Mouse (Mus musculus) right cerebral cortex, adult 2 months (tissue): Measurements from ENCODE around the gene Lypla2.
A peak's percentile ranks its signal among the peaks of the same experiment; 100 is the strongest.
"Not testable (repeated sequence)": the region's sequence is repeated elsewhere in the genome, so short reads cannot be mapped to it uniquely, and the experiment has no call there.

Experiments
- DNase-seq, 2 experiments: peaks; one replicate each; pipeline ENCODE4 v3.0.0; 2021 to 2022; ENCODE audit warnings: low spot score in 2 of 2

The Lypla2 gene

DNA sequence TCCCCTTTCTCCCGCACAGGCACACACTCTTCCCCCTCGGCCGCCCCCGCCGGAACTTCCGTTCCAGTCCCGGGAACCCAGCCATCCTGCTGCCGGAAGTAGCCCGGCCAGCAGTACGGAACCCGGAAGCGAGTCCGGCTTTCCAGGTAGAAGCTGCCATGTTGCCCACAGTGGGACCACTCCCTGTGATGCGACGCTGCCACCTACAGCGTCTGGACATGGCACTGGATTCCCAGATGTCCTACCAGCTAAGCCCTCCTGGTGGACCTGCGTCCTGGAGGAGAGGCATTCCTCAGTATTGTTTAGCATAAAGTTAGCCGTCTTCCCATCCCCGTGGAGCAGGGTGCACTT lies at the start of gene Lypla2:
Lypla2 (minus strand) TSS at position 71 of the 351 bp plus-strand sequence.
- peak; percentile 90 to 92 for DNase-seq

DNA sequence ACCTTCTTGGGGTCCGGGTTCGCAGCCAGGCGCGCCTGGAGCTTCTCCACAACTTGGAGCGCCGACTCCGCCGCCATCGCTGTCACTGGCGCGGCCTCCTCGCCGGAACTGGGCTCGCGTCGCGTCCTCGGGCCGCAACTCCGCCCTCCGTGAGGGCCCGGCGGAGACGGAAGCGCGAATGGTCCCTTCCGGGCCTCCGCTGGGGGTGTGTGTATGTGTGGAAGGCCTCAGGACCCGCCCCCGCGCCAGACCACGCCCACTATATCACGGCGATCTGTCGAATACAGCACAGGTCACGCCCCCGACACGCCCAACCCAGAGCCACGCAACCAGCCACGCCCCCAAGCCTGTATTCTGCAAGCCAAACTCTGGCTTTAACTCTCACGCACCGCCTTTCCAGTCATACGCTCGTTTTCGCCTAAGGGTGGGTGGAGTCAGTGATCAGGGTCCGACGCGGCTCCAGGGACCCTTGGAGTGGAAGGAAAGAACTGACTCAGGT lies 49.2 kb upstream of the Lypla2 start, which contains the start of gene Eloa:
Eloa (minus strand) TSS at position 215 of the 499 bp plus-strand sequence.
- DNase-seq, result peak; percentile 99 to 100

DNA sequence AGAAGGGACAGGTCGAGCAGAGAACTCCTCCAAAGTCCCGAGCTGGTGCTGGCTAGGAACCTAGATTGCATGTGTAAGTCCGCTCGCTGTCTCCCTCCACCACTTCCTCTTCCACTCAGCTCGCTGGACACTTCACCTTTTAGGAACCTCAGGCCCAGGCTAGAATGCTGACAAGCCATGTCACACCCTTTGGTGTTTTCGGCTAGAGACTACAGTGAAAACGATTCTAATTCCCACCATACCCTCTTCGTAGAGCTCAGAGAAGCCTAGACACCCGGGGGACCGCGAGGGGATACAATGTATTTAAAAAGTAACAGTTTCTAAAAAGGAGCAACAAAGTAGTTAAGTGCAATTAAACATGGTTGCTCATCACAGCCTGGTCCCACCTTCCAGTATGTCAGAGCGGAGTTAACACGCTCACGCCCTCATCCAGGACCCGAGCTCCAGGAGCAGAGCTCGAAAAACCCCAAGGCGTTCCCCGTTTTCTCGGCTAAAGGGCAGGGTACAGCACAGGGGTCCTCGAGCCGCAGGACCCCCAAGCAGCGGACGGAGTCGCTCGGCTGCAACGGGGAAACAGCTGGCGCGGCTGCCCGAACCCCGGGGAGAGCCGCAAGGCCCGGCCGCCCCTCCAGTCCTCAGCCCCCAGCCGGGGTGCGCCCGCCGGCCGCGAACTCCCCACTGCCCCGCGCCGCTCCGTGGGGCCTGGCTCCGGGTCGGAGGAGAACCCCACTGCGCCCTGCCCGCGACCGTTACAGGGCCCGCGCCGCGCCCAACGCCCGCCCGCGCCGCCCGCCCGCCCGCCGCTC lies 48.5 kb upstream of the Lypla2 start:
- peak in 1 of 2 experiments; percentile 13 for DNase-seq

DNA sequence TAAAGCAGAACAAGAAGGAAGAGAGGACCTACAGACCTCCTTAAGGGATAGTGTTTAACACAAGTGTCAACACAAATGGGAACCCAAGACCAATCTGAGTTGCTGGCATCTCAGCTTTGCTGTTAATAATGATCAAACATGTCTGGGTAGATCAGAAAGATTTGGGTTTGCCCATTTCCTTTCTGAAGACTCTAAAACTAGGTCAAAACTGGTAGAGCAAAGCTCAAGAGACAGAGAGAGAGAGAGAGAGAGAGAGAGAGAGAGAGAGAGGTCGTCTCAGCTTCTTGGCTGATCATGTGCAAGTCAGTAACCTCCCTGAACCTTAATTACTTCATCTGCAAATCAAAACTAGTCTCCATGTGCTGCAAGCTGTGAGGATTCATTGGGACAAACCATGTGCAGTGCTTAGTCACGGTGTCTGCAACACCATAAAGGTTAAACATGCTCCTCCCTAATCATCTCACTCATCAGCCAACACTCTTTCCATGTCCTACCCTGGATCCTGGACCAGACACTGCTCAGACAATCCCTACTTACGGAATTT lies 43.7 kb upstream of the Lypla2 start:
- DNase-seq, result no peak

DNA sequence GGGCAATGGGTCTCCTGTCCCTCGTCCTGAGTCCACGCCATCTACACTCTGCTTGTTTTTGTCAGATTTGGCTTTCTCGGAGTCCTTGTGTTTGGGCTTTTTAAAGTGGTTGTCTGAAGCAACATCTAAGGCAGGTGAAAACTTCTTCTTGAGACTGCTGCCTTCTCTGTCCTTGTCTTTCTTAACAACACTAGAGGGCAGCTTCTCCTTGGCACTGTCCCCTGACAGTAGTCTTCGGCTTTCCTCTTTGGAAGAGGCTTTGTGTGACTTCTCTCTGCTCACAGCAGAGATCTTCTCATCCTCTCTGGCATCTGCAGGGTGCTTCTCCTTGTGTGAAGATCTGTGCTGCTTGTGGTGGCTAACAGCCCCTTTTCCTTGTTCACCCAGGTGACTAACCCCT lies 38.2 kb upstream of the Lypla2 start:
- DNase-seq, result no peak

DNA sequence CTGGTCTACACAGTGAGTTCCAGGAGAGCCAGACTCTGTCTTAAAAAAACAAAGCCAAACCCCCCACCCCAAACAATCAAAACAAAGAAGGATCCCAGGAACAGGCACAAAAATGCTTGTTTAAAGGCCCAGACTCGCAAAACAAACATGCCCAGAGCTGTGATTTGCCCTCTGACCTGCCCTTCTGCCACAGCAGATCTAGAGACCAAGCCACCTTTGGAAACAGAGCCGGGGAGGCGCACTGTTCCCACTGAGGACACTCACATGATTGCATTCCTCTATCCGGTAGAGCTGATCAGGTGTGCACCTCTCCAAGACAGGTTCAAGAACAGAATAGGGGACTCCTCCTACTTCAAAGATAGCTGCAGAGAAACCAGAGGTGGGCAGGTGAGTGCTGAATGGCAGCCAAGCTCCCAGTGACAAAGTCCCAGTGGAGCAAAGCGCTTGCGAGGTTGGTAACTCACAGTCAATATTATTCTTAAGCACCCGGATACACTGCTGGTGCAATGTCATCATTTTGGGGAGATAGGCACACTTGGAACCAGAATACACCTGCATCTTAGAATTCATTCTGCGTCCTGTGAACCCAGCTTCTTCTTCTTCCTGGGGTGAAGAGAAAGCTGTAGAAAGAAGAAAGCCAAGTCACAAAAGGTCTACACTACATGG lies 36.5 kb upstream of the Lypla2 start:
- no peak for DNase-seq

DNA sequence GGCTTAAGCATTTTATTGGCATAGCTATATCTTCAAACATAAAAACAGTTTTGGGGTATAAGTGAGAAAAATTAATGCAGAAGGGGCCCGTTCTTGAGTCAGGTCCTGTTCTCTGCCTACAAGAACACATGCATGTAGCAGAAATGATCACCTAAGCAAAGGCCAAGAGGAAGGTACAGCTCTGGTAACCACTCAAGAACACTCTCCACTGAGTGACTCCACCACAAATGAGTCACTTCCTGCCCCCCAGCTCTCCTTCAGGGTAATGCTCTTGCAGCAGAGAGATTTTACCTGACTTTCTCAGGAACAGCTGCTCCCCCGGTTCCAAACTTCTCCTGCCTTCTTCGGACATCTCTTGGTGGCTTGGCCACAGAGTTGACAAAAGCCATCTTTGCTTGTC lies 34.4 kb upstream of the Lypla2 start:
- no peak for DNase-seq

DNA sequence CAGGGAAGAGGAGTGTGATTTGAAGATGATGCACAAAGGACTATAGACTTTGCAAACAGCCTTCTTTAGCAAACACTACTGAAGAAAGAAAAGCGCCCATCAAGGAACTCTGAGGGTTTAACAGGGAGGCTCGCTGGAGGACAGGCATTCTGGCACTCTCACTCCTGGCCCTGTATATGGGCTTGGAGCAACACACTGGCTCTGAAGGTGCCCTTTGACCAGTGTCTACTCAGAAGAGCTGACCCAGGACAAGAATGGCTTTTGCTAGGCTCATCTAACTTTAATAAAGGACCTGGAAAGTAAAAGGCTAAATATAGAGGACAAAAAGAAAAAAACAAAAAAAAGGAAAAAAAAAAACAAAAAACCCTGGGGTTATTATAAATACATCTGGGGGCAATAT lies 32.5 kb upstream of the Lypla2 start:
- no peak for DNase-seq

DNA sequence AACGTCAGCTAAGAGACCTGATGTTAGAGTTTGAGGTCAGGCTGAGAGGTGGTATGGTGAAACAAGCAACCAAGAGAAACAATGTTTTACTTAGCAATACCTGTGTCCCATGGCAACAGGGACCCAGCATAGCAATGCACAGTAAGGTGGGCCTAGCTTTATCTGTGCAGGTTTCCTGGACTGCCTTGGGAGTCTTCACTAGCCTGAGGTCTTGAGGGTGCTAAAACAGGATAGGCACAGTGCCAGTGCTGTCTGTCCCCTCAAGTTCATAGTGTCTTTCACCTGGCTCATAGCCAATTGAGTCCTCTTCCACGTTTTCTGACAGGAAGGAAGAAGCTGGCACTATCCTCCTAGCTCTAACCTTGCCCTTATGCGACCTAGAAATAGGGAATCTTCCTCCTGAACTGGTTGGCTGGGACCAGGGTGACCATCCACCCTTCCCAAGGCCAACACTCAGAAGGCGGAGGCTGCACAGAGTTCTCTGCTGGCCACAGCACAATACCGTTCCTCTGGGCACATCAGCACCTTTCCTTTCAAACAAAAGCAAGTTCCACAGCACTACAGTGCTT lies 31.8 kb upstream of the Lypla2 start:
- DNase-seq, result no peak

DNA sequence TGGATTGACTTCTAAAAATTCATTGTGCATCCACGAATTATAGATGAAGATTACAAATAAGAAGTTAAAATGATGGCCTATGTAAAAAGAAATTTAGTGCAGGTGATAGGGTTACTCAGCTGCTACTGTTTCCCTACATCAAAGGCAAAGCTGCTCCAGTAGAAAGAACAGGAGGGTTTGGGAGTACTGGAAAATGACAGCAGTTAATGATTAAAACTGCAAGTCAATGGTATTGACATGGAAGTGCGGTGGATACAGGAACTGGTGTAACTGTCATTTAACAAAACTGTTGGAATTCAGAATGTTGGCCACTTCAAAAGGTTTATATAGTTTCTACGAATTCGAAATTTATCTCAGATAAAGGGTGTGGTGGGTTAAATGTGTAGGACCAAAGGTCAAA lies 22.7 kb upstream of the Lypla2 start:
- no peak for DNase-seq

DNA sequence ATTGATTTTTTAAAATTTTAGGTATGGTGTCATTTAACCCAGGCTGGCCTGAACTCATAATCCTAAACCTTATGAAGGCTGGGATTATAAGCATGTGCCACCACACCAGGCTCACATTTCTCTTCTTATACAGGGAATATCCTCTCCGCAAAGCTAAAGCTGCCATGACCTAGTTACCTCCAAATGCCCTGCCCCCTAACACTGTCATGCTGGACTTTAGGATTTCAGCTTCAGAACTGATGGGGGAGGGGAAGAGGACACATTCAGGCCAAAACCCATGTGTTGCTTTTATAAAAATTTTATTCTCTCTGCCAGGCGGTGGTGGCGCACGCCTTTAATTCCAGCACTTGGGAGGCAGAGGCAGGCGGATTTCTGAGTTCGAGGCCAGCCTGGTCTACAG lies 21.5 kb upstream of the Lypla2 start:
- no peak for DNase-seq

DNA sequence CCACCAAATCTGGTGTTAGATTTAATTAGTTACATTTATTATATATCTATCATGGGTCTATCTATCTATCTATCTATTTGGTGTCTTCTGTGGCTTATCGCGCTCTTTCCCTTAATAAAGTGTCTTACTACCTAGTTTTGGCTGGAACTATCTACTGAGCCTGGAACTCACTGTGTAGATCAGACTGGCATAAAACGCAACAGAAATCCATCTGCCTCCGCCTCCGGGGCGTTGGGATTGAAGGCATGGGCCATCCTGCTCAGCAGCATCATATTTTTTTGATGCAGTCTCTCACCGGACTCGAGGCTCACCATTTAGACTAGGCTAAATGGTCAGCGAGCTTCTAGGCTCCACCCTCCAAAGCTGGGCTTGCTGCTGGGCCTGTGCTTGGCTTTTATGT lies 15.3 kb upstream of the Lypla2 start:
- no peak for DNase-seq

DNA sequence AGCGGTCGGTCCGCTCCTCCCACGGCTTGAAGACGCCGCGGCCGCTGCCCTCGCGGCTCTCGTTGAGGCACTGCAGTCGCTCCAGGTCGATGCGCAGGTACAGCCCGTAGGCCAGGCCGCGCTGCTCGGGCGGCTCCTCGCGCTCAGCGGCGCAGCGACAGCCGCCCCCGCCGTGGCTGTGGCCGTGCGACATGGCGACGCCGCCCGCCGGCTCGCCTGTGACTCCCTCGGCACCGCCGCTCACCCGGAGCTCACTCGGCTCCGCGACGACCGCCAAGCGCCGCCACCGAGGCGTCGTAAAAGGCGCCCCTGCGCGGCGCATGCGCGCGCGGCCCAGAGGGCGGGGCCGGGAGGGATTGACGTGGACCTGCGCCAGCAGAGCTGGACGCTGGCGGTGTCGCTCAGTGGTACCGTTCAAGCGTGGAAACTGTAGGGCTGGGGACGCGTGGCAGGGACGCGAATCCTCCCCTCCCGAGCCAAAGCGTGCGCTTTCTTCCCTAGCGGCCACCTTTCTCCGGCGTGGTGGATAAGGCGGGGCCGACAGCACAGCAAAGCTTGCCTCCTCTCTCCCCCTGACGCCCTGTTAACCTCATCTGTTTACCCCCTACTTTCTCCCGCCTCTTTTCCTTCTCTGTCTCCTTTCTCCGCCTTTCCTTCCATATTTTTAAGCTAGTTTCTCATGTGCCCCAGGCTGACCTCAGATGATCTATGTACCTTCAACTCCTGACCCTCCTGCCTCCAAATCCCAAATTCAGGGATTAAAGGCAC lies 14.7 kb upstream of the Lypla2 start, which contains the start of gene Pithd1:
Pithd1 (minus strand) TSS at position 322 of the 768 bp plus-strand sequence.
- DNase-seq, result peak; percentile 88 to 90

DNA sequence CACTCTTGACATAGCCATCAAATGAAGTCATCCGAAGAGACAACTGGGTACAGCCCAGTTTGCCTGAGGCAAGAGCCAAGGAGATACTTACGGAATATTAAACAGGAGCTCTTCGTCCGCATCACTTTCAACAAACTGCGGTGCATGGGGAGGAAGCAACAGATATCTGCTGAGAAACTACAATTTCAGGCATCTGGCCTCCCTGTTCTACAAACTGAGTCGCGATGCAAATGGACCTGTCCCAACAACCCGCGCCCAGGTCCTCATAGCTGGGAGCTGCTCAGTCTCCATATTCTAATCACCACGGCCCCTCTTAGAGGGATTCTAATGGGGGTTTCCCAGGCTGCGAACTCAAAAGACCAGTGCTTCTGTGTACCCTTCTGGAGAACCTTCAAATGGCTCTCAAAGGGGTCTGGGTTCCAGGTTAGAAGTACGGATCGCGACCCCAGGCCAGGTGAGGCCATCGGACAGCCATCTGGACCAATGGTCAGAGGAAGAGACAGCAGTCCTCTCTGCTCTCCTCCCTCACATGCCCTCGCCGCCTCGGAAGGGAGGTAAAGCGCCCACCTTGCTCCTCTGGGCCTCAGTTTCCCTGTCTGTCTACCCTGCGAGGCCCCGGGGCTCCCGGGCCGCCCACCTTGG lies 14.0 kb upstream of the Lypla2 start:
- no peak for DNase-seq

DNA sequence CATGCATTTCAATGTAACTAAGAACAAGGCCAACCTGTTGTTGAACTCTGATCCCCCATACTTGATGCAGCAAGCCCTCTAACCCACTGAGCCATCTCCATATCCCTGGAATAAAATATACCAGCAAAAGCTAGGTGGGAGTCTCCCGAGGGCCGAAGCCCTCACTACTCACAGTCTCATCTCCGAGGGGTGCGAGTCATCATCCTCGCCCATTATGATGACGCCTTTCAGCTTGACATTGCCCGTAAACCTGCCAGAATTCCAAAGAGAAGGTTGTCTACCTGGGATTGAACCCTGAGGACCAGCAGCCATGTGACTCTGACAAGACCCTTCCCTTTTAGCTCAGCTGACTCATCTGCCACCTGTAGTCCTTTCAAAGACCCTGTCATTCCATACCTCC lies 13.3 kb upstream of the Lypla2 start:
- no peak for DNase-seq

DNA sequence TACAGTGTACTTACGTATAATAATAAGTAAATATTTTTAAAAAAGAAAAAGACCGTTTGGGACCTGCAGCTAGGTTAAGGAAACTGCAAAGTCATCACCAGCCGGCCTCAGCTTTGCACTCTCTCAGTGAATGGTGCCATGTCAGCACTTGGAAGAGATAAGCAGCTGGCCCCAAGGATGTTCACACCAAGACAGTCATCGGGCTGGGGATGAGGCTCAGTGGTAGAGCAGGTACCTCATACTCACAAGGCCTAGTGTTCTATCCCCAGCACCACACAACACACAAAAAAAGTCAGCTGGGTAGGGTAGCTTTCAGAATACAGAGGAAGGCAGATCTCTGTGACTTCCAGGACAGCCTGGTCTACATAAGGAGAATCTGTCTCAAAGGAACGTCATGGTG lies 12.8 kb upstream of the Lypla2 start:
- DNase-seq, result no peak

DNA sequence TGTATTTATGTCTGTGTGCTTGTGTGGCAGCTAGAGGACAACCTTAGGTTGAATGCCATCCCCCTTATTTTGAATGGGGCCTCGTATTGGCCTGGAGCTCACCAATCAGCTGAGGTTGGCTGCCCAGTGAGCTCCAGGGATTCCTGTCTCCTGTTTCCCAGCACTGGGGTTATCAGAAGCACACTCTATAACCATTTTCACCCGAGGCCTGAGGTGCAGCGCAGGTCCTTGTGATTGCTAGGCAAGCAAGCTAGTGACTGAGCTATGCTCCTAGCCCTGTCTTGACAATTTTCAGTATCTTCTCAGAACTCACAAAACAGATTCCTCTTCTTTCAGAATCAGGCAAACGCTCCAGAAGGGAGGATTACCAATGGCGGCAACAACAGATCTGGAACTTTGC lies 12.1 kb upstream of the Lypla2 start:
- DNase-seq, result no peak

DNA sequence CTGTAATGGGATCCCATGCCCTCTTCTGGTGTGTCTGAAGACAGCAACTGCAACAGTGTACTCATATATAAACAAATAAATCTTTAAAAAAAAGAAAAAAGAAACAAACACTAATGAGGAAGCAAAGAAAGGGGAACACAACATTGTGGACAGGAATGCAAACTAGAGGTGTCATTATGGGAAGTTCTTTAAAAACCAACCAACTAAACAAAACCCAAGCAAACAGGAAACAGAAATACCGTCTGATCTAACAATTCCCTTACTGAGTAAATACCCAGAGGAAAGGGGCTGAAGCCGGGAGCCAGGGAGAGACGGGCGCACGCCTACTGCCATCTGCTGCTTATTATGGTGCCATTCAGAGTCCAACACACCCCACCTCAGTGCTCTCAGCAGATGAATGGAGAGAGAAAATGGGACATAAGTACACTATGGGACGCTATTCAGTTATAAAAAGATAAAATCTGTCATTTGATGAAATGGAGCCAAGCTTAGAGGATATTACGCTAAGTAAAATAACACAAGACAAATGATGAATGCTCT lies 9.2 kb upstream of the Lypla2 start:
- peak; percentile 78 to 79 for DNase-seq

DNA sequence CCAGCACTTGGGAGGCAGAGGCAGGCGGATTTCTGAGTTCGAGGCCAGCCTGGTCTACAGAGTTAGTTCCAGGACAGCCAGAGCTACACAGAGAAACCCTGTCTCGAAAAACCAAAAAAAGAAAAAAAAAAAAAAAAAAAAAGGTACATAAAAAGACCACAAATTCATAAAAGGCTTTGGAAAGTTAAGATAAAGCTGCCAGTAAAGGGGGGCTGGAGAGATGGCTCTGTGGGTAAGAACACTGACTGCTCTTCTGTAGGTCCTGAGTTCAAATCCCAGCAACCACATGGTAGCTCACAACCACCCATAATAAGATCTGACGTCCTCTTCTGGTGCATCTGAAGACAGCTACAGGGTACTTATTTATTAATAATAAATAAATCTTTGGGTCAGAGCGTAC lies 7.8 kb upstream of the Lypla2 start:
- not testable (repeated sequence) for DNase-seq

DNA sequence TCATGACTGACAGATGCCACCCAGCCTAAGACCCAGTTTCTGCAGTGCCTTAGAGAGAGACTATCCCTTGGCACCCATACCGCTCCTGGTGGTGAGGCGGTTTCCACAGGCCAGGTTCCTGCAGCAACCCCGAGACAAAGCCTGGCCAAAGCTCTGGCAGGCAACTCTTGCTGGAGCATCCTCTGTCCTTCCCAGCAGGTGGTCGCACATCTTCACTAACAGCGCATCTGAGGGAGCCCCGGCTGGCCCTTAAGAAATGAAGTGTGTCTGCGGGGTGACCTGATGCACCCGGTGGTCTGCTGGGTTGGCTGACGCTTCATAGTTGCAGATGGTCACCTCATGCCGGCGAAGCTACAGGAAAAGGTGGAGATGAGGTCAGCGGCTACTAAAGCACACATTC lies 3.7 kb upstream of the Lypla2 start:
- DNase-seq, result no peak
